Mouse (Mus musculus) E14TG2a.4 (cell line): ENCODE measurements around the gene Lrrc4b.
A peak's percentile ranks its signal among the peaks of the same experiment; 100 is the strongest.

ENCODE experiments used
- H3K27me3 ChIP-seq: 2 replicates; pipeline ENCODE4 v1.6.1; 2014; ENCODE audit warnings: low read length, control low read depth; ENCODE audit not compliant: insufficient read depth
- H3K36me3 ChIP-seq: 2 replicates; pipeline ENCODE4 v1.6.1; 2014; ENCODE audit warnings: low read length, control low read depth; ENCODE audit not compliant: insufficient read depth
- H3K4me1 ChIP-seq: replicated peaks from 2 replicates; pipeline ENCODE4 v1.6.1; 2014; ENCODE audit warnings: low read depth, low read length, control low read depth
- H3K4me3 ChIP-seq: replicated peaks from 2 replicates; pipeline ENCODE4 v1.5.1; 2014; ENCODE audit warnings: mild to moderate bottlenecking, low read length
- H3K9me3 ChIP-seq: 2 replicates; pipeline ENCODE4 v1.6.1; 2014; ENCODE audit warnings: low read length, control low read depth
- CTCF ChIP-seq: conservative IDR thresholded peaks from 2 replicates; pipeline ENCODE4 v1.5.1; 2014; ENCODE audit warnings: low read length
- NANOG ChIP-seq: IDR thresholded peaks from 2 replicates; pipeline ENCODE4 v1.6.1; 2014; ENCODE audit warnings: borderline replicate concordance, low read length, mixed read lengths
- POU5F1 ChIP-seq: IDR thresholded peaks from 2 replicates; pipeline ENCODE4 v1.6.1; 2014; ENCODE audit warnings: low read length, borderline replicate concordance

Gene Lrrc4b

DNA sequence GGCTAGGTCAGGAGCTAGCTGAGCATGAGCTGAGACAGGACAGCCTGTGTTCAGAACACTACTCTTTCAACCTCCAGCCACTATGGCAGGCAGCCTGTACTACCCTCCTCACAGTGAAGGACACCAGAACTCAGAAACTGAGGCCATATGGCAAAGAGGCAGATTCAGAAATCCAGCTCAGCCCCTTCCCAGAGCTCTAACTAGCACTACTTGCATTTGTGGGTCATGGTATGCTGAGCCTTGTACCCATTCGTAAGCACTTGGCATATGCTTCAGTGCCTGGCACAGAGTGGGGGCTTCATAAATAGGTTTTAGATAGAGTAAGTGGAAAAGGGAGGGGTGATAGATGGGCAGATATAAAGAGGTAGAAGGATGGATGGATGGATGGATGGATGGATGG, 11.7 kb downstream of the Lrrc4b start:
- Histone ChIP-seq H3K4me3 (no peak overlapping the region), H3K4me1 (peaks cover 46% of the 10 kb centered on the region), H3K27me3 (peaks cover 80% of the 10 kb centered on the region), H3K36me3 (no peaks in the 10 kb centered on the region), H3K9me3 (no peaks in the 10 kb centered on the region)
- no peak for TF ChIP-seq POU5F1
- no peak for TF ChIP-seq CTCF
- TF ChIP-seq NANOG = no peak

DNA sequence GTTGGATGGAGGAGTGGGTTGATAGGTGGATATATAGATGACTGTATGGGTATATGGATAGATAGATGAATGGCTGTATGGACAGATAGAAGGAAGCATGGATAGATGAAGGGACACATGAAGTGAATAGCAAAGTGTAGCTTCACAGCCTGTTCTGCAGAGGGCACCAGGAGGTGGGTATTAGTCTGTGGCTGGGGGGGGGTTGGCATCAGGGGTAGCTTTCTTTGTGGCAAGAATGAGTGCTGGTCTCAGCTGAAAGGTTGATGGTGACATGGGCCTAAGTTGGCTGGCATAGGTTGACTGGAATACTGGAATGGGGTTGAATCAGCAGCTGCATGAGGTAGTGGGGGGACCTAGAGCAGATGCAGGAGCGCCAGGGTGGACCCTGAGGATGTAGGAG, 12.4 kb downstream of the Lrrc4b start:
- Histone ChIP-seq H3K27me3 (peaks cover 85% of the 10 kb centered on the region), H3K4me3 (no peak overlapping the region), H3K9me3 (no peaks in the 10 kb centered on the region), H3K36me3 (no peaks in the 10 kb centered on the region), H3K4me1 (peaks cover 43% of the 10 kb centered on the region)
- TF ChIP-seq POU5F1 = no peak
- TF ChIP-seq CTCF = no peak
- TF ChIP-seq NANOG = no peak

DNA sequence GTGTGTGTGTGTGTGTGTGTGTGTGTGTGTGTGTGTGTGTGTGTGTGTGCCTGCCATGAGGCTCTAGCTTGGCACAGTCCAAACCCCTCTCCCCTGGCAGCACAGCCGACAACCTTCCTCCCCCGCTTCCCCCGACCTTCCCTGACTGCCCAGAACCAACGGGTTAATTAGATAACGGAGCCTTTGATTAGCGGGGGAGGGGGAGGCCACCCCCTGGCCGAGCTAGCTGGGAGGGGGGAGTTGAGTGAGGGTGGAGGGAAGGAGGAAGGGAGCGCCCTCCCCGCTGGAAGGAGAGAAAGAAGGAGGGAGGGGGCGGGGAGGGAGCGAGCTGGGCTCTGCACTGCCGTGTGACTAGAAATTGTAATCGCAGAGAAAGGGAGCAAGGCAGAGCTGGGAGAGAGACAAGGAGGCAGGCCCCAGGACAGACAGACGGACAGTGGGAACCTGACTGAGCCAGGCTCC, 12.9 kb downstream of the Lrrc4b start:
- Histone ChIP-seq H3K9me3 (no peaks in the 10 kb centered on the region), H3K4me1 (peaks cover 43% of the 10 kb centered on the region), H3K36me3 (no peaks in the 10 kb centered on the region), H3K4me3 (no peak overlapping the region), H3K27me3 (peaks cover 90% of the 10 kb centered on the region)
- no peak for TF ChIP-seq NANOG

DNA sequence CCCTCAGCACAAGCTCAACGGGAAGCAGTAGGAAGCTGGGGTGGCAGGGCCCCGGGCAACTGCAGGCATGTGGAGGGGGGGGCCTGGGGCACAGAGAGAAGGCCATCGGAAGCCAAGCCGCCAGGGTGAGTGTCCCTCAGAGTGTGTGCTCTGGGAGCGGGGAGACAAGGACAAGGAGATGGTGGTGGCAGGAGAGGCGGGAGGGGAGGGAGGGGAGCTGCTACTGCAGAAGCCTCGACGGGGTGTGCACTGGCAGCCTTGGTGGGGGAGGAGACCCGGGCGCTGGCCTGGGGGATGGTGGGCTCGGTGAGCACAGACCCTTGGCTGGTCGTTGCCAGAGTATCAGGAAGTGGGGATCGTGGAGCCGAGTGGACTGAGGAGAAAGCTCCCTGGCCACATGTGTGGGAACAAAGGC, 13.6 kb downstream of the Lrrc4b start:
- no peaks in the 10 kb centered on the region for H3K36me3 ChIP-seq
- peak overlapping the region; percentile 55 for H3K4me3 ChIP-seq
- TF ChIP-seq CTCF (no peak), POU5F1 (no peak), NANOG (no peak)
- peaks cover 89% of the 10 kb centered on the region for H3K27me3 ChIP-seq
- no peaks in the 10 kb centered on the region for H3K9me3 ChIP-seq
- H3K4me1 ChIP-seq = peaks cover 43% of the 10 kb centered on the region

DNA sequence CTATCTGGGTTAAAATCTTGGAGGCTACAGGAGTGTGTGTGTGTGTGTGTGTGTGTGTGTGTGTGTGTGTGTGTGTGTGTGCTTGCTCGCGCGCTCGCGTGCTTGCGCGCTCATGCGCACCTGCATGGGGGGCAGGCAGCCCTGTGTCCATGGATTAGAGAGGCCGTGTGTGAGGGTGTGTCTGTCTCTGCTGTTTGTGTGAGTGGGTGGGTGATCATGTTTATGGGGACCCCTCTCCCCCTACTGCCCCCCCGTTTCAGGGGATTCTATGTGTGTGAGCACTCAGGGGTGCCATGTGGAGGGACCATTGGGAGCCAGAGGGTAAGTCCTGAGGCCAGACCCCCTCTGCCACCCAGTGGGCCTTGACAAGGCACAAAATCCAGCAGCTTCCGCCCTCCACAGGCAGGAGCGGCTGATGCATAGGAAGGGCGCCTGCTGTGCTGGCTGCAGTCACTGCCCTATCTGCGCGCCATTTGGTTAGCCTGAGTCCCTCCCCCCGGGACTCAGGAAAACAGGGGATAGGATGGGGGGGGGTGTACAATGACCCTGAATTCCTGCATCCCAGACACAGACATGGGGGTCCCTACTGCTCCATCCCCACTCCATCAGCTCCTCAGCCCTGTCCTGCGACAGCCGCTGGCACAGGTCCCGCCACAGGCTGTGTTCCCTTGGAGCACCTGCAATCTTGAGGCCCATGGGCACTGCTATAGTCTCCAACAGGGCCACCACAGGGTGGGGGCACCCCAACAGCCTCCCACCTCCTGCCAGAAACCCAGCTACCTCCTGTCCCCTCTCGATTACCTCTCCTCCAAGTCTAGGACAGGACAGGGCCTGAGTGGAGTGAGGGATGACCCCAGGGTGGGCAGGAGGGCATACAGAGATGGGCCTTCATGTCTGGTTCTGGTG, 14.7 kb downstream of the Lrrc4b start:
- Histone ChIP-seq H3K27me3 (peaks cover 85% of the 10 kb centered on the region), H3K4me1 (peaks cover 43% of the 10 kb centered on the region), H3K4me3 (peak overlapping the region; percentile 55), H3K36me3 (no peaks in the 10 kb centered on the region), H3K9me3 (no peaks in the 10 kb centered on the region)
- TF ChIP-seq NANOG (no peak), CTCF (no peak), POU5F1 (no peak)

DNA sequence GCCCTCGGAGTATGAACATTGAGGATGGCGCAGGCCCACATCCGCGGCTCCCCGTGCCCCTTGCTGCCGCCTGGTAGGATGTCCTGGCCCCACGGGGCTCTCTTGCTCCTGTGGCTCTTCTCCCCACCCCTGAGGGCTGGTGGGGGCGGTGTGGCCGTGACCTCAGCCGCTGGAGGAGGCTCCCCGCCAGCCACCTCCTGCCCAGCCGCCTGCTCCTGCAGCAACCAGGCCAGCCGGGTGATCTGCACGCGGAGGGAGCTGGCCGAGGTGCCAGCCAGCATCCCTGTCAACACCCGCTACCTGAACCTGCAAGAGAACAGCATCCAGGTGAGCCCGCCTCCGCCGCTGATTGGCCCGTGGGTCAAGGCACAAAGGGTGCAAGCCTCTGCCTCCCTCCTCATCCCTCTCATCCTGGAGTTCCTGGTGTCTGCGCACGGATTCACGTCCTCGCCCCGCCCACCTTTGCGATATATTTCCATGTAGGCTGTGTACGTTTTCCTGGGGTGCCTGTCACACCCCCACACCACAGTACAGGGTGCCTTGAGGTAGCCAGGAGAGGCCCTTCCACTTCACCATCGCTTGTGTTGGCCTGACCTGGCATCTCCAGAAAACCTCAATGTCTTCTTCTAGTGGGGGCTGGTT, 16.2 kb downstream of the Lrrc4b start:
- Histone ChIP-seq H3K9me3 (no peaks in the 10 kb centered on the region), H3K4me1 (peaks cover 43% of the 10 kb centered on the region), H3K36me3 (no peaks in the 10 kb centered on the region), H3K27me3 (peaks cover 77% of the 10 kb centered on the region), H3K4me3 (peak overlapping the region; percentile 51)
- no peak for TF ChIP-seq CTCF
- no peak for TF ChIP-seq POU5F1
- no peak for TF ChIP-seq NANOG

DNA sequence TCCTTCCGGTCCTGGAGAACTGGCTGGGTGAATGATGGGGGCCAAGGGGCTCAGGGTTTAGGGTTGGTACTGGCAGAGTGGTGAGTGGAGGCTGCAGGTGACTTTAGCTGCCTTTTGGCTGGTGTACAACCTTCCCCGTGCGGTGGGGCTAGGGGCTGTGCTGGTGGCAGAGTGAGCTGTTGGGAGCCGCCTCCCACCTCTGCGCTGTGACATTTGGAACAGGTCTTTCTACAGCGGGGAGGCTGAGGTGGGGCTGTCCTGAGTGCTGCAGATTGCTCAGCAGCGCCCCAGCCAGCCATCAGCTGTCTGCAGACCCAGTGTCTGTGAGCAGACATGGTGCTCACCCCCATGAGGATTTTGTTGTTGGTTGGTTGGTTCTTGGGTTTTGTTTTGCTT, 16.7 kb downstream of the Lrrc4b start:
- H3K36me3 ChIP-seq = no peaks in the 10 kb centered on the region
- no peaks in the 10 kb centered on the region for H3K9me3 ChIP-seq
- H3K27me3 ChIP-seq = peaks cover 72% of the 10 kb centered on the region
- TF ChIP-seq CTCF (no peak), POU5F1 (no peak), NANOG (no peak)
- peaks cover 43% of the 10 kb centered on the region for H3K4me1 ChIP-seq
- H3K4me3 ChIP-seq = peak overlapping the region; percentile 51

DNA sequence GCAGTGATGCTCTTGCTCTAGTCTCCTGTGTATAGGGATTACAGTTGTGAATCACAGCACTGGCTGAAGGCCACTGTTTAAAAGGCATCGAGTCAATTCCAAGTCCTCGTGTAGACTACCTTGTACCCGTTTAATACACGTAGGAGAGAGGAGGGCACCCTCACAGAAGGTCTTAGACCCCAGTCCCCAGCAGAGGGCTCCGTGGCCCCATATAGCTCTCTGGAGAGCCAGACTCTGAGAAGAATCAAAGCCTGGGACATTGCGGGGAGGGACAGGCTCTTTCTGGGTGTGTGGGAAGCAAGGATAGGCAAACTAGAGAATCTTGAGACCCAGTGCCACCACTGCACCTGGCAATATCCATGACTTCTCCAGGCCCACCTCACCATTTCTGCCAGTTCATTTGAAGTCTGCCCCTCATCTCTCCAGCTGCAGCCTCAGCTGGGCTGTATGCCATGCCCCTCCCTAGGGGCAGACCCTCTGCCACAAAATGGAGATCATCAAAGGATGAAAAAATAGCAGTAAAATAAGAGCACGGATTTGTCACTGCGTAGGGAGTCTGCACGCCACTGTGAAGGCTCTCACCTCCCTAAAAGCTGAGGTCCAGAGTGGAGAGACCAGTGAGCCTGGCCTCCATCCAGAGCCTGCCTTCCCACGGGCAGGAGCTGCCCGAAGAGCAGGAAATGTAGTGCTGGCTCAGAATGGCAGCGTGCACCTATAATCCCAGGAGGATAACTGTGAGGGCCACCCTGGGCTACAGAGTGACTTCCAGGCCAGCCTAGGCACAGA, 17.4 kb downstream of the Lrrc4b start:
- Histone ChIP-seq H3K36me3 (no peaks in the 10 kb centered on the region), H3K4me1 (peaks cover 43% of the 10 kb centered on the region), H3K9me3 (no peaks in the 10 kb centered on the region), H3K27me3 (peaks cover 65% of the 10 kb centered on the region), H3K4me3 (no peak overlapping the region)
- TF ChIP-seq CTCF = no peak
- TF ChIP-seq NANOG = no peak
- no peak for TF ChIP-seq POU5F1
